Mouse (Mus musculus) MEL (cell line): ENCODE measurements around the gene Ccdc85c. TPM values are rescaled to one million over a fixed set of nuclear protein-coding genes. Genes with fewer than 3 reads are reported as not detected.

Experiments used
- DNase-seq: peaks from one replicate; pipeline ENCODE4 v3.0.0; 2011; ENCODE audit warnings: low read depth, low spot score
- H3K27ac ChIP-seq: 2 replicates; pipeline ENCODE4 v1.5.1; 2012; ENCODE audit warnings: low read depth, mild to moderate bottlenecking, control low read depth, low read length, moderate library complexity; ENCODE audit not compliant: control insufficient read depth
- H3K27me3 ChIP-seq, 2 experiments: fragments of 150-350 bp in 1 of 2; sonication (generic) in 1 of 2; 2 replicates each; pipeline ENCODE4 v1.6.1; 2012; ENCODE audit warnings: low read length in 2 of 2, mild to moderate bottlenecking in 2 of 2, improper control_type of control experiment in 1 of 2, moderate library complexity in 1 of 2; ENCODE audit not compliant: insufficient read depth in 2 of 2, control insufficient read depth in 1 of 2
- H3K36me3 ChIP-seq, 2 experiments: 2 replicates each; pipeline ENCODE4 v1.6.1; 2012 to 2014; ENCODE audit warnings: low read length in 2 of 2, improper control_type of control experiment in 1 of 2, inconsistent platforms in 1 of 2, mild to moderate bottlenecking in 1 of 2; ENCODE audit not compliant: insufficient read depth in 2 of 2, control insufficient read depth in 1 of 2
- H3K4me1 ChIP-seq, 2 experiments: fragments of 150-350 bp in 1 of 2; sonication (generic) in 1 of 2; 2 replicates each; pipeline ENCODE4 v1.6.1; 2012; ENCODE audit warnings: low read length in 2 of 2, improper control_type of control experiment in 1 of 2, mild to moderate bottlenecking in 1 of 2; ENCODE audit not compliant: insufficient read depth in 2 of 2, control insufficient read depth in 1 of 2
- H3K4me3 ChIP-seq, 2 experiments: fragments of 150-350 bp in 1 of 2; sonication (generic) in 1 of 2; 2 replicates each; pipeline ENCODE4 v1.5.1; 2012; ENCODE audit warnings: low read depth in 2 of 2, low read length in 2 of 2, mild to moderate bottlenecking in 2 of 2, moderate library complexity in 2 of 2, control low read depth in 1 of 2, improper control_type of control experiment in 1 of 2; ENCODE audit not compliant: control insufficient read depth in 1 of 2, insufficient read depth in 1 of 2
- H3K79me2 ChIP-seq: 2 replicates; pipeline ENCODE4 v1.6.1; 2012; ENCODE audit warnings: mild to moderate bottlenecking, low read length, moderate library complexity; ENCODE audit not compliant: control insufficient read depth, poor library complexity, insufficient read depth
- H3K9ac ChIP-seq: 2 replicates; pipeline ENCODE4 v1.6.1; 2012; ENCODE audit warnings: low read depth, mild to moderate bottlenecking, control low read depth, low read length, moderate library complexity; ENCODE audit not compliant: control insufficient read depth, poor library complexity, severe bottlenecking
- H3K9me3 ChIP-seq: fragments of 150-350 bp; sonication (generic); replicated peaks from 2 replicates; pipeline ENCODE4 v1.6.1; 2012; ENCODE audit warnings: mild to moderate bottlenecking, low read length, improper control_type of control experiment, moderate library complexity; ENCODE audit not compliant: insufficient read depth
- CHD1 ChIP-seq: IDR thresholded peaks from 2 replicates; pipeline ENCODE4 v1.6.1; 2012; ENCODE audit warnings: low read depth, mild to moderate bottlenecking, inconsistent platforms, low read length, improper control_type of control experiment
- CHD2 ChIP-seq: IDR thresholded peaks from 2 replicates; pipeline ENCODE4 v1.6.1; 2011; ENCODE audit warnings: low read length, improper control_type of control experiment
- GATA1 ChIP-seq: IDR thresholded peaks from 2 replicates; pipeline ENCODE4 v1.6.1; 2011; ENCODE audit warnings: low read depth, low read length, improper control_type of control experiment
- HCFC1 ChIP-seq: IDR thresholded peaks from 2 replicates; pipeline ENCODE4 v1.6.1; 2012; ENCODE audit warnings: low read depth, mild to moderate bottlenecking, inconsistent platforms, low read length, improper control_type of control experiment, moderate library complexity
- JUND ChIP-seq: IDR thresholded peaks from 2 replicates; pipeline ENCODE4 v1.6.1; 2011; ENCODE audit warnings: low read depth, mild to moderate bottlenecking, improper control_type of control experiment, low read length
- MAZ ChIP-seq: IDR thresholded peaks from 2 replicates; pipeline ENCODE4 v1.6.1; 2012; ENCODE audit warnings: low read depth, mild to moderate bottlenecking, inconsistent platforms, low read length, improper control_type of control experiment
- MYB ChIP-seq: IDR thresholded peaks from 2 replicates; pipeline ENCODE4 v1.6.1; 2011; ENCODE audit warnings: mild to moderate bottlenecking, low read depth, low read length, improper control_type of control experiment
- POLR2AphosphoS2 ChIP-seq: IDR thresholded peaks from 2 replicates; pipeline ENCODE4 v1.6.1; 2011; ENCODE audit warnings: low read length, improper control_type of control experiment
- RAD21 ChIP-seq: IDR thresholded peaks from 2 replicates; pipeline ENCODE4 v1.6.1; 2011; ENCODE audit warnings: mild to moderate bottlenecking, low read depth, low read length, improper control_type of control experiment
- SMC3 ChIP-seq: IDR thresholded peaks from 2 replicates; pipeline ENCODE4 v1.6.1; 2011; ENCODE audit warnings: low read depth, low read length, improper control_type of control experiment
- USF1 ChIP-seq: IDR thresholded peaks from 2 replicates; pipeline ENCODE4 v1.6.1; 2014; ENCODE audit warnings: low read depth, mild to moderate bottlenecking, inconsistent platforms, low read length, improper control_type of control experiment, moderate library complexity
- USF2 ChIP-seq, 2 experiments: IDR thresholded peaks; 2 replicates each; pipeline ENCODE4 v1.6.1; 2011 to 2012; ENCODE audit warnings: improper control_type of control experiment in 2 of 2, low read length in 2 of 2, borderline replicate concordance in 1 of 2, inconsistent platforms in 1 of 2, low read depth in 1 of 2, mild to moderate bottlenecking in 1 of 2; ENCODE audit not compliant: insufficient read depth in 1 of 2
- ZNF384 ChIP-seq: IDR thresholded peaks from 2 replicates; pipeline ENCODE4 v1.6.1; 2012; ENCODE audit warnings: low read depth, mild to moderate bottlenecking, inconsistent platforms, low read length, improper control_type of control experiment
- polyA plus RNA-seq, 2 experiments: library from polyadenylated mRNA; stranded (reverse) in 1 of 2; unstranded in 1 of 2; fragments of >175 nt in 1 of 2; fragments of >200 nt in 1 of 2; gene quantifications; 2 replicates each; pipeline versions ENCODE4 v1.2.1 to v1.2.4; 2012; ENCODE audit warnings: low replicate concordance in 2 of 2, low read depth in 1 of 2; ENCODE audit not compliant: insufficient read length in 2 of 2, insufficient read depth in 1 of 2, missing spikeins in 1 of 2
- total RNA-seq: library from RNA; depleted of rRNA; stranded (reverse); fragments of 300-350 nt; gene quantifications from 2 replicates; pipeline ENCODE4 v1.2.3, GENCODE M21; 2012

Ccdc85c gene
- total and polyA plus RNA-seq, 3 experiments = 19.8 to 24.8 TPM; not detected in 1

- Histone ChIP-seq H3K27me3 (no peaks in the 10 kb centered on the region; a peak in 1 of 4 replicates), H3K4me3 (no peak overlapping the region)
Observed at GRCm38 (mm10) chr12:108278221-108278918, 3.1 kb upstream of the Ccdc85c start.

GRCm38 (mm10) chr12:108277341-108277841, 2.2 kb upstream of the Ccdc85c start:
- no peaks in the 10 kb centered on the region; a peak in 1 of 4 replicates for H3K27me3 ChIP-seq
- H3K36me3 ChIP-seq = no peaks in the 10 kb centered on the region; a peak in 1 of 4 replicates
- peaks cover 19% of the 10 kb centered on the region for H3K79me2 ChIP-seq
- TF ChIP-seq GATA1 (no peak), USF2 (IDR thresholded peaks at IDR 0.05; ENCODE audit: borderline replicate concordance in 1 of 2, insufficient read depth in 1 of 2, low read depth in 1 of 2, low read length in 2 of 2) (no peak), MYB (no peak), CHD2 (no peak), RAD21 (no peak), SMC3 (no peak), CHD1 (no peak), POLR2AphosphoS2 (no peak), ZNF384 (no peak), MAZ (no peak), HCFC1 (no peak), USF1 (no peak)
- H3K27ac ChIP-seq = no peak overlapping the region
- no peak overlapping the region for H3K4me3 ChIP-seq
- H3K4me1 ChIP-seq = no peaks in the 10 kb centered on the region
- no peak overlapping the region for H3K9ac ChIP-seq
- no peaks in the 10 kb centered on the region for H3K9me3 ChIP-seq
- no peak for DNase-seq

More at GRCm38 (mm10) chr12:108278221-108278918, 3.1 kb upstream of the Ccdc85c start:
- DNase-seq = no peak
- Histone ChIP-seq H3K9ac (no peak overlapping the region), H3K9me3 (no peaks in the 10 kb centered on the region), H3K27ac (no peak overlapping the region), H3K4me1 (no peaks in the 10 kb centered on the region), H3K79me2 (peaks cover 16% of the 10 kb centered on the region), H3K36me3 (no peaks in the 10 kb centered on the region)
- TF ChIP-seq MYB (no peak), JUND (no peak), USF2 (IDR thresholded peaks at IDR 0.05; ENCODE audit: borderline replicate concordance in 1 of 2, insufficient read depth in 1 of 2, low read depth in 1 of 2, low read length in 2 of 2) (no peak)
